Mouse (Mus musculus) heart, postnatal 0 days (tissue): ENCODE results near the gene Naglu. TPM values are rescaled to one million over a fixed set of nuclear protein-coding genes. Genes with fewer than 3 reads are reported as not detected.
"Not testable (repeated sequence)": the region's sequence is repeated elsewhere in the genome, so short reads cannot be mapped to it uniquely, and the experiment has no call there.

Source experiments
- ATAC-seq: fragments of 200-750 bp; cut with Nextera tagmentation; 2 replicates; pipeline ENCODE4 v1.8.0; 2017; ENCODE audit warnings: low read depth, moderate number of reproducible peaks, moderate library complexity; ENCODE audit not compliant: insufficient read depth
- DNase-seq: peaks from one replicate; pipeline ENCODE4 v3.0.0-alpha.2; 2016; ENCODE audit warnings: low spot score
- H3K27ac ChIP-seq: fragments of 300-500 bp; sonication (generic); 2 replicates; pipeline ENCODE4 v1.5.1; 2014; ENCODE audit warnings: low read depth, mild to moderate bottlenecking
- H3K27me3 ChIP-seq: fragments of 300-500 bp; sonication (generic); 2 replicates; pipeline ENCODE4 v1.6.1; 2014; ENCODE audit warnings: low read length, mixed read lengths; ENCODE audit not compliant: control insufficient read depth, insufficient read depth
- H3K36me3 ChIP-seq: fragments of 300-500 bp; sonication (generic); replicated peaks from 2 replicates; pipeline ENCODE4 v1.6.1; 2014; ENCODE audit warnings: low read length, mixed read lengths; ENCODE audit not compliant: control insufficient read depth, insufficient read depth
- H3K4me1 ChIP-seq: fragments of 300-500 bp; sonication (generic); 2 replicates; pipeline ENCODE4 v1.6.1; 2014; ENCODE audit warnings: antibody characterized with exemption; ENCODE audit not compliant: control insufficient read depth, insufficient read depth
- H3K4me2 ChIP-seq: fragments of 300-500 bp; sonication (generic); 2 replicates; pipeline ENCODE4 v1.6.1; 2014; ENCODE audit warnings: low read depth, mild to moderate bottlenecking, low read length, moderate library complexity
- H3K4me3 ChIP-seq: fragments of 300-500 bp; sonication (generic); 2 replicates; pipeline ENCODE4 v1.5.1; 2014; ENCODE audit warnings: low read depth, low read length
- H3K9ac ChIP-seq: fragments of 300-500 bp; sonication (generic); replicated peaks from 2 replicates; pipeline ENCODE4 v1.6.1; 2014; ENCODE audit warnings: low read depth, low read length, mixed read lengths
- H3K9me3 ChIP-seq: fragments of 300-500 bp; sonication (generic); replicated peaks from 2 replicates; pipeline ENCODE4 v1.6.1; 2016; ENCODE audit warnings: low read length; ENCODE audit not compliant: control insufficient read depth
- CTCF ChIP-seq: IDR thresholded peaks from 2 replicates; pipeline ENCODE4 v1.5.1; 2016; ENCODE audit warnings: antibody characterized with exemption, control low read depth, low read depth
- EP300 ChIP-seq: IDR thresholded peaks from 2 replicates; pipeline ENCODE4 v1.6.1; 2016; ENCODE audit warnings: antibody characterized with exemption, low read depth
- WGBS: fragments of 180-500 bp; shearing (Covaris S2); extraction: QIAGEN DNeasy Blood & Tissue Kit; methylation state at CpG from one replicate; pipeline ENCODE4 v1.1.7; 2014; 5-methylcytosine and 5-hydroxymethylcytosine counted together
- polyA plus RNA-seq: library from polyadenylated mRNA; unstranded; fragments of >200 nt; fragmentation: Nextera tagmentation; extraction: Ambion mirVana; gene quantifications from 2 replicates; pipeline ENCODE4 v1.2.1, GENCODE M21; 2015
- total RNA-seq: library from RNA; depleted of rRNA; stranded (reverse); fragments of >200 nt; gene quantifications from 2 replicates; pipeline ENCODE4 v1.2.3, GENCODE M21; 2014; ENCODE audit warnings: low replicate concordance

Gene Naglu
- total and polyA plus RNA-seq, 2 experiments from 2014 or later = 10.3 to 15.8 TPM

- Histone ChIP-seq H3K4me1 (peaks cover 24% of the 10 kb centered on the region), H3K4me3 (peak overlapping the region; percentile 74), H3K27ac (peak overlapping the region; percentile 89; the same call in 1 of the 2 replicates), H3K27me3 (no peaks in the 10 kb centered on the region), H3K4me2 (peak overlapping the region; percentile 84), H3K9me3 (no peaks in the 10 kb centered on the region), H3K9ac (peak overlapping the region; percentile 88; the same call in 1 of the 2 replicates), H3K36me3 (peaks cover 13% of the 10 kb centered on the region)
- TF ChIP-seq CTCF (no peak), EP300 (no peak)
- DNase-seq (no peak), ATAC-seq (no peak)
- WGBS = 27% methylated on average over 4 of the region's 4 CpGs
Observed at GRCm38 (mm10) chr11:101118105-101118504, 48.3 kb downstream of the Naglu start.

- peak overlapping the region; percentile 89 for H3K27ac ChIP-seq
- ATAC-seq (peak; percentile 73), DNase-seq (no peak)
- under 1% methylated on average over 34 of the region's 39 CpGs for WGBS
- H3K9ac ChIP-seq = peak overlapping the region; percentile 88
- TF ChIP-seq EP300 = no peak
- TF ChIP-seq CTCF = peak; percentile 25
- H3K9me3 ChIP-seq = no peaks in the 10 kb centered on the region
- peaks cover 18% of the 10 kb centered on the region for H3K36me3 ChIP-seq
- H3K4me3 ChIP-seq = peak overlapping the region; percentile 74
- H3K27me3 ChIP-seq = no peaks in the 10 kb centered on the region
- peak overlapping the region; percentile 84 for H3K4me2 ChIP-seq
- H3K4me1 ChIP-seq = peaks cover 24% of the 10 kb centered on the region
Observed at GRCm38 (mm10) chr11:101119131-101119760, 49.4 kb downstream of the Naglu start.

- WGBS = under 1% methylated on average over 61 of the region's 61 CpGs
- peak within 1 kb of the TSS; percentile 84 for H3K4me2 ChIP-seq
- no peak for TF ChIP-seq CTCF
- no peak for TF ChIP-seq EP300
Observed at GRCm38 (mm10) chr11:101119761-101120544, 50.1 kb downstream of the Naglu start, which contains the start of the genes Retreg3 and Tubg1. Gene Retreg3, minus strand, starts transcription at chr11:101119893. Gene Tubg1, plus strand, starts transcription at chr11:101119938.

GRCm38 (mm10) chr11:101120545-101121188 lies 50.9 kb downstream of the Naglu start:
- WGBS = 19% methylated on average over 19 of the region's 19 CpGs
- TF ChIP-seq CTCF = no peak
- TF ChIP-seq EP300 = no peak

More at GRCm38 (mm10) chr11:101119761-101120544, 50.1 kb downstream of the Naglu start, which contains the start of the genes Retreg3 and Tubg1:
- DNase-seq (peak; percentile 97), ATAC-seq (peak; percentile 97)
- Histone ChIP-seq H3K4me3 (peak within 1 kb of the TSS; percentile 74), H3K9me3 (no peaks in the 10 kb centered on the region), H3K4me1 (peaks cover 24% of the 10 kb centered on the region), H3K27ac (peak within 1 kb of the TSS; percentile 89), H3K9ac (peak within 1 kb of the TSS; percentile 88), H3K27me3 (no peaks in the 10 kb centered on the region), H3K36me3 (peaks cover 18% of the 10 kb centered on the region)

GRCm38 (mm10) chr11:101124494-101124893 lies 54.7 kb downstream of the Naglu start:
- 95% methylated on average over 8 of the region's 8 CpGs for WGBS
- not testable (repeated sequence) for H3K27me3 ChIP-seq, H3K4me2 ChIP-seq, H3K4me1 ChIP-seq, DNase-seq, H3K4me3 ChIP-seq, H3K9me3 ChIP-seq, H3K27ac ChIP-seq, H3K9ac ChIP-seq, ATAC-seq
- peaks cover 36% of the 10 kb centered on the region for H3K36me3 ChIP-seq

More at GRCm38 (mm10) chr11:101120545-101121188, 50.9 kb downstream of the Naglu start:
- Histone ChIP-seq H3K4me3 (peak overlapping the region; percentile 74), H3K27me3 (no peaks in the 10 kb centered on the region), H3K4me1 (peaks cover 24% of the 10 kb centered on the region), H3K9ac (peak overlapping the region; percentile 55), H3K27ac (peak overlapping the region; percentile 81), H3K9me3 (no peaks in the 10 kb centered on the region), H3K36me3 (peaks cover 24% of the 10 kb centered on the region), H3K4me2 (peak overlapping the region; percentile 73)
- ATAC-seq (no peak), DNase-seq (no peak)

- not testable (repeated sequence) for H3K4me1 ChIP-seq, DNase-seq, H3K4me2 ChIP-seq, H3K4me3 ChIP-seq, H3K9ac ChIP-seq, H3K27me3 ChIP-seq, H3K27ac ChIP-seq, ATAC-seq, H3K9me3 ChIP-seq
- peaks cover 36% of the 10 kb centered on the region for H3K36me3 ChIP-seq
- 90% methylated on average over 7 of the region's 9 CpGs for WGBS
Observed at GRCm38 (mm10) chr11:101125008-101125407, 55.2 kb downstream of the Naglu start.
